Mouse (Mus musculus) G1E (cell line): ENCODE results near the gene Magi2. TPM values are rescaled to one million over a fixed set of nuclear protein-coding genes. Genes with fewer than 3 reads are reported as not detected.
A peak's percentile ranks its signal among the peaks of the same experiment; 100 is the strongest.
"Not testable (repeated sequence)": the region's sequence is repeated elsewhere in the genome, so short reads cannot be mapped to it uniquely, and the experiment has no call there.

Source experiments
- ATAC-seq: 2 replicates; pipeline ENCODE4 v1.8.0; 2016; ENCODE audit warnings: mild to moderate bottlenecking; ENCODE audit not compliant: insufficient number of reproducible peaks, poor library complexity, low FRiP score, severe bottlenecking; ENCODE audit errors: extremely low read depth
- DNase-seq: peaks from one replicate; pipeline ENCODE4 v3.0.0; 2012; ENCODE audit warnings: low spot score
- H3K27me3 ChIP-seq: 2 replicates; pipeline ENCODE4 v1.6.1; 2012; ENCODE audit warnings: mild to moderate bottlenecking, low read length, inconsistent platforms; ENCODE audit not compliant: insufficient read depth
- H3K36me3 ChIP-seq: replicated peaks from 2 replicates; pipeline ENCODE3; 2012; ENCODE audit warnings: mild to moderate bottlenecking, inconsistent platforms
- H3K4me1 ChIP-seq: 2 replicates; pipeline ENCODE4 v1.6.1; 2012; ENCODE audit warnings: low read depth, low read length, inconsistent platforms, mixed read lengths; ENCODE audit not compliant: insufficient read depth
- H3K4me3 ChIP-seq: 2 replicates; pipeline ENCODE4 v1.5.1; 2012; ENCODE audit warnings: low read depth, mild to moderate bottlenecking, inconsistent platforms, low read length, moderate library complexity, mixed read lengths
- H3K9me3 ChIP-seq: replicated peaks from 2 replicates; pipeline ENCODE4 v1.6.1; 2012; ENCODE audit warnings: inconsistent platforms
- CTCF ChIP-seq: IDR thresholded peaks from 2 replicates; pipeline ENCODE4 v1.5.1; 2012; ENCODE audit warnings: low read depth, low read length, inconsistent platforms, mixed read lengths
- GATA1 ChIP-seq: IDR thresholded peaks from 2 replicates; pipeline ENCODE4 v1.6.1; 2012; ENCODE audit warnings: borderline replicate concordance, low read length, inconsistent platforms, mixed read lengths
- GATA2 ChIP-seq: IDR thresholded peaks from 2 replicates; pipeline ENCODE4 v1.6.1; 2012; ENCODE audit warnings: low read depth, low read length, inconsistent platforms, borderline replicate concordance
- POLR2AphosphoS5 ChIP-seq: IDR thresholded peaks from 2 replicates; pipeline ENCODE4 v1.6.1; 2012; ENCODE audit warnings: low read depth, low read length, inconsistent platforms; ENCODE audit not compliant: insufficient replicate concordance
- TAL1 ChIP-seq: conservative IDR thresholded peaks from 2 replicates; pipeline ENCODE4 v1.6.1; 2012; ENCODE audit warnings: low read depth, low read length, inconsistent platforms, mixed read lengths
- polyA plus RNA-seq: library from polyadenylated mRNA; stranded (reverse); fragments of >175 nt; gene quantifications from 2 replicates; pipeline ENCODE4 v1.2.3, GENCODE M21; 2012
- total RNA-seq, 2 experiments: library from RNA; stranded (forward) in 1 of 2; stranded (reverse) in 1 of 2; fragments of 200-1000 nt in 1 of 2; fragments of >200 nt in 1 of 2; fragmentation: Nextera tagmentation in 1 of 2; gene quantifications; 2 replicates each; pipeline ENCODE4 v1.2.3; 2014 to 2017

Magi2 gene
- total and polyA plus RNA-seq, 3 experiments, result 0.69 to 1.3 (median 1.1) TPM

- Histone ChIP-seq H3K27me3 (no peaks in the 10 kb centered on the region), H3K36me3 (no peaks in the 10 kb centered on the region), H3K4me3 (no peak overlapping the region), H3K9me3 (no peaks in the 10 kb centered on the region), H3K4me1 (no peaks in the 10 kb centered on the region)
- TF ChIP-seq TAL1, result no peak
- no peak for TF ChIP-seq GATA2
- no peak for TF ChIP-seq CTCF
- no peak for TF ChIP-seq GATA1
- no peak for TF ChIP-seq POLR2AphosphoS5
- ATAC-seq (no peak), DNase-seq (no peak)
Observed at GRCm38 (mm10) chr5:19309870-19310269, 83.0 kb downstream of the Magi2 start.

- no peaks in the 10 kb centered on the region for H3K4me1 ChIP-seq
- H3K4me3 ChIP-seq, result no peak overlapping the region
- TF ChIP-seq GATA2, result no peak
- TF ChIP-seq TAL1, result no peak
- TF ChIP-seq GATA1, result no peak
- no peak for TF ChIP-seq POLR2AphosphoS5
- no peak for TF ChIP-seq CTCF
- H3K36me3 ChIP-seq, result no peaks in the 10 kb centered on the region
- no peaks in the 10 kb centered on the region for H3K27me3 ChIP-seq
- H3K9me3 ChIP-seq, result no peaks in the 10 kb centered on the region
- no peak for DNase-seq
- no peak for ATAC-seq
Observed at GRCm38 (mm10) chr5:19322532-19322931, 95.7 kb downstream of the Magi2 start.

DNA sequence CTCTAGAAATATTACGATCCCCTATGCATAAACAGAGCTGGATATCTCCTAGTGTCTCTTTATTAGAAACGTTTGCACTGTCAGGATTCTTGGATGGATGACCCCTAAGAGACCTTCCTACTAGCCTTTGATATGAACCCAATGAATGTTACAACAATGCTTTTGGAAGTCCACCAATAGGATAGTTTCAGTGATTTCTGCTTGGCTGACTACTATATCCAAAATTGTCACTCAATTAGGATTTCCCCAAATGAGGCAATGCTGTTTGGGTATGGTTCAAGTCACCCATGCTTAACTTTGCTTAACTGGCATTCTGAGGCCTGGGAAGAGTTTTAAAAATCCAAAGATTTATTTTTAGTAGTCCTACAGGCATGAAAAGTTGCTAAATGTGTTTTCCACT, 110.7 kb downstream of the Magi2 start:
- ATAC-seq (no peak), DNase-seq (no peak)
- Histone ChIP-seq H3K27me3 (no peaks in the 10 kb centered on the region), H3K36me3 (no peaks in the 10 kb centered on the region), H3K4me3 (no peak overlapping the region), H3K4me1 (no peaks in the 10 kb centered on the region), H3K9me3 (no peaks in the 10 kb centered on the region)
- TF ChIP-seq GATA2 (no peak), POLR2AphosphoS5 (no peak), GATA1 (no peak), TAL1 (no peak), CTCF (no peak)

GRCm38 (mm10) chr5:19368175-19368574, 141.3 kb downstream of the Magi2 start:
- Histone ChIP-seq H3K9me3 (no peaks in the 10 kb centered on the region), H3K27me3 (no peaks in the 10 kb centered on the region), H3K4me3 (no peak overlapping the region), H3K36me3 (no peaks in the 10 kb centered on the region), H3K4me1 (no peaks in the 10 kb centered on the region)
- DNase-seq (no peak), ATAC-seq (no peak)
- TF ChIP-seq GATA1 (no peak), GATA2 (no peak), POLR2AphosphoS5 (no peak), CTCF (no peak), TAL1 (no peak)

GRCm38 (mm10) chr5:19395876-19396275, 169.0 kb downstream of the Magi2 start:
- Histone ChIP-seq H3K4me3 (no peak overlapping the region), H3K9me3 (no peaks in the 10 kb centered on the region), H3K36me3 (no peaks in the 10 kb centered on the region), H3K27me3 (no peaks in the 10 kb centered on the region), H3K4me1 (no peaks in the 10 kb centered on the region)
- DNase-seq, result no peak
- TF ChIP-seq POLR2AphosphoS5 (no peak), CTCF (no peak), GATA1 (no peak), TAL1 (no peak), GATA2 (no peak)
- ATAC-seq, result no peak

GRCm38 (mm10) chr5:19400299-19400698, 173.5 kb downstream of the Magi2 start:
- no peaks in the 10 kb centered on the region for H3K27me3 ChIP-seq
- TF ChIP-seq TAL1, result no peak
- no peak for TF ChIP-seq POLR2AphosphoS5
- no peak for TF ChIP-seq GATA2
- TF ChIP-seq CTCF, result no peak
- TF ChIP-seq GATA1, result no peak
- H3K4me1 ChIP-seq, result no peaks in the 10 kb centered on the region
- no peaks in the 10 kb centered on the region for H3K9me3 ChIP-seq
- ATAC-seq (no peak), DNase-seq (no peak)
- H3K36me3 ChIP-seq, result no peaks in the 10 kb centered on the region
- no peak overlapping the region for H3K4me3 ChIP-seq

GRCm38 (mm10) chr5:19400738-19401408, 174.0 kb downstream of the Magi2 start:
- DNase-seq (no peak), ATAC-seq (no peak)
- Histone ChIP-seq H3K9me3 (no peaks in the 10 kb centered on the region), H3K36me3 (no peaks in the 10 kb centered on the region), H3K27me3 (no peaks in the 10 kb centered on the region), H3K4me1 (no peaks in the 10 kb centered on the region), H3K4me3 (no peak overlapping the region)
- TF ChIP-seq POLR2AphosphoS5 (no peak), CTCF (0 out of 2 replicates have a peak, but pooled peaks have one; percentile 11)

- not testable (repeated sequence) for H3K27me3 ChIP-seq, H3K4me1 ChIP-seq, H3K9me3 ChIP-seq, ATAC-seq, DNase-seq, H3K4me3 ChIP-seq, H3K36me3 ChIP-seq
Observed at GRCm38 (mm10) chr5:19404268-19404667, 177.4 kb downstream of the Magi2 start.
